Mouse (Mus musculus): ENCODE data around the gene Coro1b.

DNA sequence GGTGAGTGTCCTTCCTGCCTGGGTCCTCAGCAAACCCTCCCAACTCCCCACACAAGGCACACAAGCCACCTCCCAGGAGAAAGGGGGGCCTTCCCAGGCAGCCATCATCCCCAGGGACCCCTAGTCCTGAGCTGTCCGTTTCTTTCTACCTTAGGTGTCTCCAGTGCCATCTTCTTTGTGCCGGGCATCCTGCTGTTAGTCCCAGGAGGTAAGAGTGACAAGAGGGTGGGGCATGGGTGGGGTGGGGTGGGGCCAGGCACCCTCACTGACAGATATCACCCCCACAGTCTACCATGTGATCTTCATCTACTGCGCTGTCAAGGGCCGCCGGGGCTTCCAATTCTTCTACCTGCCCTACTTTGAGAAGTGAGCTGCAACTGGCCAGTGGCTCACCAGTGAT is 17.3 kb upstream of the Coro1b start:
- TF ChIP-seq EP300 (IDR thresholded peaks at IDR 0.05; ENCODE audit: low read depth) (no peak), CTCF (IDR thresholded peaks at IDR 0.05; ENCODE audit: low read depth) (no peak)

Data from liver, postnatal 0 days (tissue).